Mouse (Mus musculus): ENCODE data around the gene Amh. TPM values are rescaled to one million over a fixed set of nuclear protein-coding genes. Genes with fewer than 3 reads are reported as not detected.

Amh gene
- polyA plus RNA-seq, 1 experiment = not detected

GRCm38 (mm10) chr10:80854913-80855748, 50.1 kb downstream of the Amh start, which contains the start of the genes Lsm7 and Sppl2b:
Gene Lsm7 (minus strand): TSS chr10:80855209.
Gene Sppl2b (plus strand): TSS chr10:80855275.
- peaks cover 39% of the 10 kb centered on the region for H3K4me1 ChIP-seq (ENCODE audit: control insufficient read depth, insufficient read depth, low read length)
- under 1% methylated on average over 81 of the region's 81 CpGs for WGBS
- H3K4me3 ChIP-seq (ENCODE audit: insufficient read depth, low read depth, low read length) = peak within 1 kb of the TSS; percentile 62
- peak within 1 kb of the TSS; percentile 13 for H3K27ac ChIP-seq (ENCODE audit: insufficient read depth, low read depth, low read length)
- TF ChIP-seq CTCF (IDR thresholded peaks at IDR 0.05; ENCODE audit: insufficient read depth, low read depth, low read length) (no peak), POLR2A (IDR thresholded peaks at IDR 0.05; ENCODE audit: insufficient read depth, low read depth, low read length) (peak; percentile 94)

GRCm38 (mm10) chr10:80855749-80856073, 50.7 kb downstream of the Amh start:
- Histone ChIP-seq H3K4me3 (ENCODE audit: insufficient read depth, low read depth, low read length) (peak overlapping the region; percentile 62), H3K4me1 (ENCODE audit: control insufficient read depth, insufficient read depth, low read length) (peaks cover 39% of the 10 kb centered on the region), H3K27ac (ENCODE audit: insufficient read depth, low read depth, low read length) (no peak overlapping the region)
- no peak for TF ChIP-seq CTCF (IDR thresholded peaks at IDR 0.05; ENCODE audit: insufficient read depth, low read depth, low read length)
- no peak for TF ChIP-seq POLR2A (IDR thresholded peaks at IDR 0.05; ENCODE audit: insufficient read depth, low read depth, low read length)
- WGBS = 16% methylated on average over 11 of the region's 11 CpGs

GRCm38 (mm10) chr10:80856267-80856666, 51.2 kb downstream of the Amh start:
- Histone ChIP-seq H3K27ac (ENCODE audit: insufficient read depth, low read depth, low read length) (no peak overlapping the region), H3K4me3 (ENCODE audit: insufficient read depth, low read depth, low read length) (peak overlapping the region; percentile 62; the same call in 1 of the 2 replicates), H3K4me1 (ENCODE audit: control insufficient read depth, insufficient read depth, low read length) (peaks cover 39% of the 10 kb centered on the region)
- WGBS = 53% methylated on average over 3 of the region's 3 CpGs
- no peak for TF ChIP-seq POLR2A (IDR thresholded peaks at IDR 0.05; ENCODE audit: insufficient read depth, low read depth, low read length)
- no peak for TF ChIP-seq CTCF (IDR thresholded peaks at IDR 0.05; ENCODE audit: insufficient read depth, low read depth, low read length)

GRCm38 (mm10) chr10:80856908-80857307, 51.9 kb downstream of the Amh start:
- Histone ChIP-seq H3K4me1 (ENCODE audit: control insufficient read depth, insufficient read depth, low read length) (peaks cover 39% of the 10 kb centered on the region), H3K27ac (ENCODE audit: insufficient read depth, low read depth, low read length) (no peak overlapping the region), H3K4me3 (ENCODE audit: insufficient read depth, low read depth, low read length) (no peak overlapping the region)
- TF ChIP-seq POLR2A (IDR thresholded peaks at IDR 0.05; ENCODE audit: insufficient read depth, low read depth, low read length) = no peak
- TF ChIP-seq CTCF (IDR thresholded peaks at IDR 0.05; ENCODE audit: insufficient read depth, low read depth, low read length) = no peak
- 71% methylated on average over 5 of the region's 5 CpGs for WGBS

Other genes with a start within 250 kb of the Amh start
- not detected in 2 replicates for gene Rexo1, start 243.7 kb upstream of the Amh start, polyA plus RNA-seq (2012; ENCODE audit: insufficient read depth, insufficient read length, low replicate concordance, missing spikeins)
- not detected in 2 replicates for gene Klf16, start 227.9 kb upstream of the Amh start, polyA plus RNA-seq (2012; ENCODE audit: insufficient read depth, insufficient read length, low replicate concordance, missing spikeins)
- gene Abhd17a, start 214.9 kb upstream of the Amh start, polyA plus RNA-seq (2012; ENCODE audit: insufficient read depth, insufficient read length, low replicate concordance, missing spikeins) = not detected in 2 replicates
- gene Scamp4, start 202.4 kb upstream of the Amh start, polyA plus RNA-seq (2012; ENCODE audit: insufficient read depth, insufficient read length, low replicate concordance, missing spikeins) = not detected in 2 replicates
- gene Adat3, start 202.4 kb upstream of the Amh start, polyA plus RNA-seq (2012; ENCODE audit: insufficient read depth, insufficient read length, low replicate concordance, missing spikeins) = not detected in 2 replicates
- not detected in 2 replicates for gene Gm49322, start 199.2 kb upstream of the Amh start, polyA plus RNA-seq (2012; ENCODE audit: insufficient read depth, insufficient read length, low replicate concordance, missing spikeins)
- 431 TPM in 1 of 2 replicates, not detected in the other for gene Csnk1g2, start 182.4 kb upstream of the Amh start, polyA plus RNA-seq (2012; ENCODE audit: insufficient read depth, insufficient read length, low replicate concordance, missing spikeins)
- not detected in 2 replicates for gene Btbd2, start 148.2 kb upstream of the Amh start, polyA plus RNA-seq (2012; ENCODE audit: insufficient read depth, insufficient read length, low replicate concordance, missing spikeins)
- not detected in 2 replicates for gene Mknk2, start 127.1 kb upstream of the Amh start, polyA plus RNA-seq (2012; ENCODE audit: insufficient read depth, insufficient read length, low replicate concordance, missing spikeins)
- gene Mob3a, start 103.3 kb upstream of the Amh start, polyA plus RNA-seq (2012; ENCODE audit: insufficient read depth, insufficient read length, low replicate concordance, missing spikeins) = not detected in 2 replicates
- not detected in 2 replicates for gene Izumo4, start 103.1 kb upstream of the Amh start, polyA plus RNA-seq (2012; ENCODE audit: insufficient read depth, insufficient read length, low replicate concordance, missing spikeins)
- 105 TPM in 1 of 2 replicates, not detected in the other for gene Ap3d1, start 63.0 kb upstream of the Amh start, polyA plus RNA-seq (2012; ENCODE audit: insufficient read depth, insufficient read length, low replicate concordance, missing spikeins)
- 106 and 235 TPM in 2 replicates for gene Dot1l, start 50.0 kb upstream of the Amh start, polyA plus RNA-seq (2012; ENCODE audit: insufficient read depth, insufficient read length, low replicate concordance, missing spikeins)
- not detected in 2 replicates for gene Sf3a2, start 7.0 kb upstream of the Amh start, polyA plus RNA-seq (2012; ENCODE audit: insufficient read depth, insufficient read length, low replicate concordance, missing spikeins)
- gene Plekhj1, start 6.6 kb upstream of the Amh start, polyA plus RNA-seq (2012; ENCODE audit: insufficient read depth, insufficient read length, low replicate concordance, missing spikeins) = not detected in 2 replicates
- not detected in 2 replicates for gene Jsrp1, start 8.3 kb downstream of the Amh start, polyA plus RNA-seq (2012; ENCODE audit: insufficient read depth, insufficient read length, low replicate concordance, missing spikeins)
- 801 TPM in 1 of 2 replicates, not detected in the other for gene Oaz1, start 21.4 kb downstream of the Amh start, polyA plus RNA-seq (2012; ENCODE audit: insufficient read depth, insufficient read length, low replicate concordance, missing spikeins)
- not detected in 2 replicates for gene Lingo3, start 38.8 kb downstream of the Amh start, polyA plus RNA-seq (2012; ENCODE audit: insufficient read depth, insufficient read length, low replicate concordance, missing spikeins)
- gene Lsm7, start 50.0 kb downstream of the Amh start, polyA plus RNA-seq (2012; ENCODE audit: insufficient read depth, insufficient read length, low replicate concordance, missing spikeins) = not detected in 2 replicates
- not detected in 2 replicates for gene Sppl2b, start 50.0 kb downstream of the Amh start, polyA plus RNA-seq (2012; ENCODE audit: insufficient read depth, insufficient read length, low replicate concordance, missing spikeins)
- gene Tmprss9, start 66.6 kb downstream of the Amh start, polyA plus RNA-seq (2012; ENCODE audit: insufficient read depth, insufficient read length, low replicate concordance, missing spikeins) = not detected in 2 replicates
- not detected in 2 replicates for gene Timm13, start 95.7 kb downstream of the Amh start, polyA plus RNA-seq (2012; ENCODE audit: insufficient read depth, insufficient read length, low replicate concordance, missing spikeins)
- gene Lmnb2, start 113.0 kb downstream of the Amh start, polyA plus RNA-seq (2012; ENCODE audit: insufficient read depth, insufficient read length, low replicate concordance, missing spikeins) = not detected in 2 replicates
- not detected in 2 replicates for gene Gadd45b, start 124.8 kb downstream of the Amh start, polyA plus RNA-seq (2012; ENCODE audit: insufficient read depth, insufficient read length, low replicate concordance, missing spikeins)
- not detected in 2 replicates for gene Gng7, start 209.7 kb downstream of the Amh start, polyA plus RNA-seq (2012; ENCODE audit: insufficient read depth, insufficient read length, low replicate concordance, missing spikeins)
- not detected in 2 replicates for gene Diras1, start 220.4 kb downstream of the Amh start, polyA plus RNA-seq (2012; ENCODE audit: insufficient read depth, insufficient read length, low replicate concordance, missing spikeins)
- gene Slc39a3, start 232.2 kb downstream of the Amh start, polyA plus RNA-seq (2012; ENCODE audit: insufficient read depth, insufficient read length, low replicate concordance, missing spikeins) = not detected in 2 replicates

Measured in olfactory bulb, adult 2 months (tissue).